Mouse (Mus musculus) olfactory bulb, adult 2 months (tissue): ENCODE data around the gene Pappa2.

Experiments
- CTCF ChIP-seq: fragments of 200-500 bp; IDR thresholded peaks from 2 replicates; pipeline ENCODE4 v1.5.1; 2012; ENCODE audit warnings: low read depth, mild to moderate bottlenecking, low read length, moderate library complexity; ENCODE audit not compliant: insufficient read depth
- POLR2A ChIP-seq: fragments of 200-500 bp; IDR thresholded peaks from 2 replicates; pipeline ENCODE4 v1.6.1; 2012; ENCODE audit warnings: mild to moderate bottlenecking, low read depth, low read length, moderate library complexity; ENCODE audit not compliant: insufficient read depth

DNA sequence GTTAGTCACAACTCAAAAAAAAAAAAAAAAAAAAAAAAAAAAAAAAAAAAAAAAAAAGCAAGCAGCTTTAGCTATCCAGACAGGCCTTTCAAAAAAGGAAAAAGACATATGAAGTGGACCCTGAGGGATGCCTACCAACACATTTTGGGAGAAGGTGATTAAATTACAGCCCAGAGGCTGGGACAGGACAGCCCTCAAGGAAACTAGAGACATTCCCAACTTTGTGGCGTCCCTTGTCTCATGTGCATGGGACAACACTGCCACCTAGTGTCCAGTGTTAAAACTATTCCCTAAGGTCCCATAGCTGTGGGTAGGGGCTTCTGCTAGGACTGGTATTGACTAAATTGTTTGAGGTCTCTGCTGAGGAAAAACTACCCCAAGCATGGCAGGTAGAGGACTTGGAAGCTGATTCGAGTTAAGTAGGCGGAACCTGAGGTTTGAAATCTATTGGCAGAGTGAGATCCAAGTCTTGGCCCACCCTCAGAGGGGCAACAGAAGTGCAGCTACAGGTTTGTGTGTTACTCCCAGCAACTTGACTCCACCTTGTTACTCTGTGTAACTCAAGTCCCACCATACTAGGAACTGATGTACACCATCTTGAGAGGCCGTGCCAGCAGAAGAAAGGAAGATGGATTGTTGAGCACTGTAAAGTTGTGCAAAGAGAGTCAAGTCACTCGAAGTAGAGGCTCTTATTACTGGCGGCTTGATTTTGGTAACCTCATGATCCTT, 26.6 kb downstream of the Pappa2 start:
- TF ChIP-seq POLR2A (no peak), CTCF (no peak)
